Mouse (Mus musculus): Measurements from ENCODE around the gene Gmeb2.

DNA sequence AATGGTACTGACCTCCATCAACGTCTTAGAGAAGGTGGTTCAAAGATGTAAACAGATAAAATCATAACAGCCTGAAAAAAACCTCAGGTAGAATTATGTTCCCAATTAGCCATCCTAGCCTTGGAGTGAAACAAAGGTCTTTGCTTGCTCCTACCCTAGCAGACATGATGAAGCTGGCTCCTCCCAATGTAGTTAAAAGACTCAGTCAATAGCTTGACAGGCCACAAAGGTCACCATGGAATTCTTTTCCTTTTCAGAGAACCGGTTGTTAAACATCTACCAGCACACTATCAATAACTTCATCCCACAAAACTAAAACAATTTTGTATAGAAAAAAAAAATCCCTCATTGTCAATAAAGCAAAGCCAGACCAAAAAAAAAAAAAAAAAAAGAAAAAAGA is 42.8 kb downstream of the Gmeb2 start:
- no peak for TF ChIP-seq GATA1 (IDR thresholded peaks at IDR 0.05; ENCODE audit: low read length)
- TF ChIP-seq TAL1 (IDR thresholded peaks at IDR 0.05; ENCODE audit: low read length), result no peak
